Mouse (Mus musculus): ENCODE data around the gene Lamc2.
"Not testable (repeated sequence)": the region's sequence is repeated elsewhere in the genome, so short reads cannot be mapped to it uniquely, and the experiment has no call there.

Lamc2 gene

DNA sequence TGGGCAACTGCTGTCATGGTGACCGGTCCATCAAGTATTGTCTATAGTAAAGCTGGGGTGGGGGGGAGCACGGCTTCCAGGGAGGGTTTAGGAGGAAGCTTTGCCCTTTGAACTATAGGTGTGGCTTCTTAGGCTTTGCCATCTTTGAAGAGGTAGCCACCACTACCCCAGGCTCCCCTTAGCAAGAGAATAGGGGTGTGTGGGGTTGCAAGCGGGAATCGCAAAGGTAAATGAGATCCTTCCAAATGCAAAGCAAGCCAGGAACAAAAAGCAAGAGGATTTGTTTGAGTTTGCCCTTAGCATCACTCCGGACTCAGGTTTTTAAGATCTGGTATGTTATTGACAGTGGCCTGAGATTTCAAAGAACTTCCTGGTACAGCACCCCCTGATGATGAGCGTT, 90.9 kb downstream of the Lamc2 start:
- no peak for DNase-seq (ENCODE audit: low spot score)

GRCm38 (mm10) chr1:153094226-153095076, 91.8 kb downstream of the Lamc2 start:
- DNase-seq (ENCODE audit: low spot score), result no peak

DNA sequence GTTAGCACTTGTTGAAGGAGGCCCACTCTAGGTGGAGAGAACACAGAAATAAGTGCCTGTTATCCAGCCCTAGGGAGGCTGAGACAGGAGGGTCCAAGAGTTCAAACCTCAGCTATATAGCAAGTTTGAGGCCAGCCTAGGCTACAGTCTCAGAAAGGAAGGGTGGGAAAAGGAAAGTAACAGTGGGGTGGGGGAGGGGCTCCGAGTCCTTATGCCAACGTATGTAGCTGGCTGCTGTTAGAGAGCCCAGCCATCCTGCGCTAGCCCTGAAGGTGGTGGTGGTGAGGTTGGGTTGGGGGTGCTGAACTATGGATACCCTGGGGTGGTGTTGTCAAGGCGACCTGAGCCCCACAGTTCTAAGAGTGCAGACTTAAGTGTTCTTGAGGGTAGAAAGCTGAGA, 92.7 kb downstream of the Lamc2 start:
- DNase-seq (ENCODE audit: low spot score), result no peak

GRCm38 (mm10) chr1:153093172-153093571, 93.1 kb downstream of the Lamc2 start:
- no peak for DNase-seq (ENCODE audit: low spot score)

DNA sequence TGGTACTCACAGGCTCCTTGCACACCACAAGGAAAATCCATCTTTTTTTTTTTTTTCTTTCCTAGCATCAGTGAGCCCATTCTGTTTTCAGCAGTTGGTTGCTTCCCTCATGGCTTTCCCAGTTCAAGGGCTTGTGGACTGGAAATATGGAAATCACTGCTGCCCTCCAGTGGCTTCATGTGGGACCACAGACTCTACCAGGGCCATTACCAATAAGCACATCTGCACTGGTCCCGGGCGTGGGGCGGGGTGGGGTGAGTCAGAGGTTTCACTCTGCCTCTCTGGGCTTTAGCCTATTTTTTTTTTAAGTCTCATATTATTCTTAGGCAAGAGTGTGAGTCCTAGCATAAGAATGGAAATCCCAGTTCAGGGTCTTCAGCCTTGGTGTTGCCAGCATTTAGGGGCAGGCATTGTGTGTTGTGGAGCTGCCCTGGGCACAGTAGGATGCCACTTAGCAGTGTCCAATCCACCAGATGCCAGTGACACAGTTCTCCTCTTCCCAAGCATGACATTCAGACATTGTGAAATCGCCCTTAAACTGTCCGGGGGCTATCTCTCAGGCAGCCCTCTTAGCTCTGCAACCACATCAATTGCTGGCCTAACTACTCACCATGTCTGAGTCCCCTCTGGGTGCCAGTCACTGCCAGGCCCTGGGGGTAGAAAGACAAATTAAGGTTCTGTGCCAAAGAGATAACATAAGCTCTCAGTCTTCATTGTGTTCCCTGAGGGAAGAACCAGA, 93.8 kb downstream of the Lamc2 start:
- DNase-seq (ENCODE audit: low spot score), result peak; percentile 65

DNA sequence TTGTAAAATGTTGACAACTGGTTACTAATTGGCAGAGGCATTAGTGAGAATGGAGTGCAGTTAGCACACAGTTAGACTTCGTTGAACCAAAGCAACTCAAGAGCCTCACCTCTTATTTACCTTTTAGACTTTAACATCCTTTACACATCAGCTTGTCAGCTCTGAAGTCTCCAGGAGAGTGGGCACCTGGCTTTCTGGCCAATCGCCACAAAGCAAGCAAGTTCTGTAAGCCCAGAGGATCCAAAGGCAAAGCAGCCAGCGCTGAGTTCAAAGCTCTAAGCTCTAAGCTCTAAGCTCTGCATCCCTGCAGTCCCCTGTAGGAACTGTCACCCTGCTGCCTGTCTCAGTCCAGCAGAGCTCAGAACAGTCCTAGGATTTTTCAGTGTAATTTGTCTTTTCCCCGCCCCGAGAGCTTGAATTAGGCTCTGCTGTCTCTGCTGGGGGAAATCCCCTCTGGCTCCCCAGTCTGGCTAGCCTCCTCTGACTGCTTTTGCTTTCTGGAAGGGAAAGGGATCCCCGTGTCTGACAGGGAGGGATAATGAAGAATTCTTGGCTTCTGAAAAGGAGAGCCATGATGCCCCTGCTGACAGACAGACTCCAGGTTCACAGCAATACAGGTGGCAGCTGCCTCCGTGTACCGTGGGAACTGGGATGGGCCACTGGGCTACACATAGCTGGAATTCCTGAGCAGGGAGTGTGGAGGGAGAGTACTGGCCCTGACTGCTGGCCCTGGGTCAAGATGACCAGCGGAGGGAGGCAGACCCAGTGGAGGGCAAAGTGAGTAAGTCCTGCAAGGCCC, 94.6 kb downstream of the Lamc2 start:
- DNase-seq (ENCODE audit: low spot score), result no peak

DNA sequence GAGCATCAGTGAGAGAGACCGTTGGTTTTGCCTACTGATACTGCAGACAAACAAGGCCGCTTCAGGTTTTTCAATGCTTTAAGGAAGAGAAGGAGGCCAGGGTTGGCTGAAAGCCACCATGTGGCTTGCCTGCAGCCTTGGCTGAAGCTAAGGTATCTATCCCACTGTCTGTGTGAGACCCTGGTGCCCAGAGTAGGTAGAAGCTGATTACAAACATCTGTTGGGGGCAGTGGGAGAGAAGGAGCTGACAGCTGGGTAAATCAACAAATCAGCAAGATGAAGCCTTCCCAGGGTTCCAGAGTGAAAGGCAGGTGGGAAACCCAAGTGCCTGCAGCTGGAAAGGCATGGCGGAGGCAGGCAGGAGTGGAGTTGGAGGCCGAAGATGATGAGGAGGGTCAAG, 95.4 kb downstream of the Lamc2 start:
- DNase-seq (ENCODE audit: low spot score), result no peak

GRCm38 (mm10) chr1:153090081-153090480, 96.2 kb downstream of the Lamc2 start:
- DNase-seq (ENCODE audit: low spot score), result no peak

- DNase-seq (ENCODE audit: low spot score), result no peak
Measured at GRCm38 (mm10) chr1:153087771-153088170, 98.5 kb downstream of the Lamc2 start.

DNA sequence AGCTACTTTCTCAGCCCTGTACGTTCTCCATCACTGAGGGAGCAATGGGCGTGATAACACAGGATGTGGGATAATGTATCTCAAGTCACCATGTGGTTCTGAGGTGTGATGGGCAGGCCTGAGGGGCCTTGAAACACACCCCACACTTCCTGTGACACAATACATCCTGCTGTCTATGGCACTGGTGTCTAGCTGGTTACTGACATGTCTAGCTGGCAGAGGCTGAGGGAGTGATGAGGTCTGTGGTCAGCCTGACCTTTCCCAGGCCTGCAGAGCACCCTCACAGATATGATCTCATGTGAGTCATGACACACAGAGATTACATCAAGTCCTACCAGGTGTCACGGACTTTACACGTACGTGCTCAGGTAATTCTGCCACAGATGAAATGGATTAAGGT, 101.0 kb downstream of the Lamc2 start:
- DNase-seq (ENCODE audit: low spot score), result no peak

GRCm38 (mm10) chr1:153084191-153084590, 102.1 kb downstream of the Lamc2 start:
- no peak for DNase-seq (ENCODE audit: low spot score)

DNA sequence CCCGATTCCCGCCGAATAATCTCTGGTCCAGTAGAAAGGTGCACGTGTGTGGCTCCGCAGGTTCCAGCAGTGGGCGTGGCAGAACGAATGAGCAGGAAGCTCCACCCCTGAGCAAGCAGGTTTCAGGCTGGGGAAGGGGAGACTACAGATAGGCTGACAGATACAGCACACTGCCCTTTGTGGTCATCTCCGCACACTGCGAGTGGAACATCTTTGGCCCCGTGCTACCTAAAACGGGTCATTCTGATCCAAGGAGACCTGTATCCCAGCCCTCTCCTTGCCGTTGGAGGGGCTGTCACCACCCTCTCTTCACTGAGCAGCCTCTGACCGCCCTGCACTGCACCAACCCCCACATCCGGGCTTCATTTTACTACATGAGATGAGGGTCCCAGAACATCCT, 103.0 kb downstream of the Lamc2 start:
- DNase-seq (ENCODE audit: low spot score), result not testable (repeated sequence)

GRCm38 (mm10) chr1:153075955-153076354, 110.3 kb downstream of the Lamc2 start:
- no peak for DNase-seq (ENCODE audit: low spot score)

DNA sequence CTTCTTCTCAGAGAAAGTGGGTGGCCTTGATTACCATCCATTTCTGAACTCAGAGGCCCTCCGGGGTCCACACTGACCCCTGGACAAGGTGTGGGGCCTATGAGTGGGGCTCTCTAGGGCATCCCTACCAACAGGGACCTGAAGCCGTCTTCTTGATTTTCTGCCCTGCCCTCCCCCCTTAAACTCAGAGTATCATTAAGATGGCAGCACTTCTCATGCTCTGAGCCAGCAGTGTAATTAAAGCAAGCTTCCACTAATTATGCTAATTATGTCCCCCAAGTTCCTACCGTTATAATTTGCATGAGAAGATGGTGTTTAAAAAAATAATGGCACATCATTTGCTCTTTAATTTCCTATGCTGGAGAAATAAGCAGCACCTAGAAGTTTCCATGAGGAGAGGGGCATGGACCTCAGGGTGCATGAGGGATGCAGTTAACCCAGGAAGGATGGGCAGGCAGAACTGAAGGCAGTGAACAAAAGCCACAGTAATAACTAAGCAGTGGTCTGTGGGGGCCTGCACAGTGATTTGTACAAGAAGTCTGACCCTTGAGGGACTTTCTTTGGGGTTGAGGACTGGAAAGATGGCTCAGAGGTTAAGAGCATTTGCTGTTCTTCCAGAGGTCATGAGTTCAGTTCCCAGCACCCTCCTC, 111.0 kb downstream of the Lamc2 start:
- DNase-seq (ENCODE audit: low spot score), result no peak

DNA sequence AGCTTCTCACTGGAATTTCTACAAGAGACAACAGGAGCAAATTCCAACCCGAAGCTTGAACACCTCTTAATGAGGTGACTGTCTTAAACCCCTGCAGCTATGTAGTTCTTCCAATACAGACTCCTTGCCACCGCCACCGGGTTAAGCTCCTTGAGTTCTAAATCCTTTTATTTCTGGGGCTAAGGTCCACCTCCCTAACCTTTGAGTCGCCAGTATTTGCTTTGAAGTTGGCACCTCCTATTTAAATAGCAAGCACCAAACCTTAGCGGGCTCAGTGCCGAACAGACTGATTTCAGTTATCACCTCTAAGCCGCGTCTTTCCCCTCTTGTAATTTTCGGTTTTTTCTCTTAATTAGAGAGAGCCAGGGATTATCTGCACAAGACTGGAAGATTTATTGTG, 112.8 kb downstream of the Lamc2 start:
- DNase-seq (ENCODE audit: low spot score), result no peak
